Mouse (Mus musculus) cortical plate, adult 2 months (tissue): ENCODE measurements around the gene Shank3.

ENCODE experiments used
- CTCF ChIP-seq: fragments of 200-500 bp; IDR thresholded peaks from 2 replicates; pipeline ENCODE4 v1.5.1; 2011; ENCODE audit warnings: mild to moderate bottlenecking, control low read depth, low read length; ENCODE audit not compliant: insufficient read depth; ENCODE audit errors: extremely low read depth
- POLR2A ChIP-seq: fragments of 200-500 bp; IDR thresholded peaks from 2 replicates; pipeline ENCODE4 v1.6.1; 2011; ENCODE audit warnings: mild to moderate bottlenecking, low read length, control low read depth; ENCODE audit not compliant: insufficient read depth; ENCODE audit errors: extremely low read depth

GRCm38 (mm10) chr15:89475293-89475600 lies 24.2 kb upstream of the Shank3 start:
- TF ChIP-seq CTCF: no peak
- TF ChIP-seq POLR2A: no peak
